Mouse (Mus musculus): ENCODE measurements around the gene Prkag2. TPM values are rescaled to one million over a fixed set of nuclear protein-coding genes. Genes with fewer than 3 reads are reported as not detected.

Gene Prkag2
- polyA plus RNA-seq, 1 experiment from 2014 or later, result 102 TPM

GRCm38 (mm10) chr5:24888874-24889591 is 211.4 kb downstream of the Prkag2 start:
- ATAC-seq (replicated peaks; ENCODE audit: insufficient number of reproducible peaks, insufficient read depth, low FRiP score, low read depth), result 0 out of 2 replicates have a peak, but pooled peaks have one; percentile 36
- Histone ChIP-seq H3K27ac (peak overlapping the region; percentile 84), H3K27me3 (no peaks in the 10 kb centered on the region), H3K4me3 (no peak overlapping the region), H3K36me3 (peaks cover 29% of the 10 kb centered on the region), H3K9ac (0 out of 2 replicates have a peak overlapping the region, but pooled peaks have one; percentile 8), H3K4me2 (peak overlapping the region; percentile 42), H3K9me3 (replicated peaks) (no peaks in the 10 kb centered on the region), H3K4me1 (replicated peaks) (peaks cover 40% of the 10 kb centered on the region)
- WGBS, result 53% methylated on average over 11 of the region's 11 CpGs

- Histone ChIP-seq H3K27ac (no peak overlapping the region), H3K4me3 (no peak overlapping the region), H3K4me1 (replicated peaks) (peaks cover 28% of the 10 kb centered on the region), H3K36me3 (peaks cover 37% of the 10 kb centered on the region), H3K9ac (no peak overlapping the region), H3K4me2 (no peak overlapping the region), H3K27me3 (no peaks in the 10 kb centered on the region), H3K9me3 (replicated peaks) (no peaks in the 10 kb centered on the region)
- no peak for ATAC-seq (replicated peaks; ENCODE audit: insufficient number of reproducible peaks, insufficient read depth, low FRiP score, low read depth)
- WGBS, result 74% methylated on average over 8 of the region's 8 CpGs
These were observed 213.2 kb downstream of the Prkag2 start for GRCm38 (mm10) chr5:24887271-24887670.

DNA sequence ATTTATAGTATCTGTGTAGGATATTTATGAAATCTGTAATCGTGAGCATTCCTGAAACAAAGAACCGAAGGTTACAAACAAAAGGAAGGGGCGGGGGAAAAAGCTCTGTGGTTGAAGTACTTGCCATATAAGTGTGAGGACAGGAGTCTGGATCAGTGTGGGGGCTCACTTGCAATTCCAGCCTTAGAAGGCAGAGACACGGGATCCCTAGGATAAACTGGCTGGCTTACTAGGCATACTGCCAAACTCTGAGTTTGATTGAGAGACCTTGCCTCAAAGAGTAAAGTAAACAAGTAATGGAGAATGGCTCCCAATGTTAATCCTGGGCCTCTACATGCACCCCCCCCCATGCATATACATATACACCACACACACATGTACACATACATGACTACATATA is 221.7 kb downstream of the Prkag2 start:
- no peak; the same call in 1 of the 2 replicates for ATAC-seq (replicated peaks; ENCODE audit: insufficient number of reproducible peaks, insufficient read depth, low FRiP score, low read depth)
- WGBS, result 47% methylated on average over 4 of the region's 4 CpGs

DNA sequence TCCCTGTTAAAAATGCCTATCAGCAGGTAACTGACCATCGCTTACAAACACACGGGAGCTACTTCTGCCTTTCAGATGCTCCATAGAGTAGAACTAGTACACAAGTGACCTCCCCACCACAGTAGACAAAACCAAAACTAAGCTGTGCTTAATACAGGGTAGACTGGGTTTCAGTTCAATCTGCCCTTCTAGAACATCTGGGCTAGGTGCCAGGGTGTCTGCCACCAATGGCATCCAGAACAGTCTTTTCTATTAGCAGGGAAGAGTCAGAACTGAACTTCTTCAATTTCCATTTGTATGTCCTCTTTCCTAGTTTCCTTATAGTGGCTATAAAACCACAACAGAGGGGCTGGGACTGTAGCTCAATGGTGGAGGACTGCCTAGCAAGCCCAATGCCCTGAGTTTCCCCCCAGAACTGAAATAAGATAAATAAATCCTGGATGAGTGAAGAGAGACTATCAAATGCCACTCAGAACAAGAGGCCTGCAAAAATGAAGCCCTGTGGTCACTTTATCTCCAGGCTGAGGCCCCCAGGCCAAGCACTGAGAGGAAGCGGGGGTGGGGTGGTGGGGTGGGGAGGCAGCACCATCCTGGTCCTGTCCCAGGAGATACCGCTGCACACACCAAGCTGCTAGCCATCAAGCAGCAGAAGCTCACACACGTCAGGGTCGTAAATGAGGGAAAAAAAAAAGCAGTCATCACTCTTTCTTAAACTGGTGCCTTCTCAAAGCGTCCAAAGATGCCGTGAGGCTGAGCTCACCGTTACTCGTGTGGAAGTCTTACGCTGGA is 222.4 kb downstream of the Prkag2 start:
- Histone ChIP-seq H3K4me2 (no peak overlapping the region), H3K9ac (no peak overlapping the region), H3K36me3 (peaks cover 52% of the 10 kb centered on the region), H3K9me3 (replicated peaks) (no peaks in the 10 kb centered on the region), H3K27ac (peak overlapping the region; percentile 69), H3K27me3 (no peaks in the 10 kb centered on the region), H3K4me3 (no peak overlapping the region), H3K4me1 (replicated peaks) (peaks cover 11% of the 10 kb centered on the region)
- WGBS, result 47% methylated on average over 11 of the region's 11 CpGs
- ATAC-seq (replicated peaks; ENCODE audit: insufficient number of reproducible peaks, insufficient read depth, low FRiP score, low read depth), result no peak

More for the DNA sequence above, 221.7 kb downstream of the Prkag2 start:
- H3K27ac ChIP-seq, result peak overlapping the region; percentile 69
- no peaks in the 10 kb centered on the region for H3K9me3 ChIP-seq (replicated peaks)
- H3K4me2 ChIP-seq, result no peak overlapping the region
- no peak overlapping the region for H3K9ac ChIP-seq
- H3K4me3 ChIP-seq, result no peak overlapping the region
- peaks cover 50% of the 10 kb centered on the region for H3K36me3 ChIP-seq
- no peaks in the 10 kb centered on the region for H3K27me3 ChIP-seq
- peaks cover 11% of the 10 kb centered on the region for H3K4me1 ChIP-seq (replicated peaks)

GRCm38 (mm10) chr5:24876653-24877052 is 223.8 kb downstream of the Prkag2 start:
- WGBS, result 84% methylated on average over 9 of the region's 9 CpGs

DNA sequence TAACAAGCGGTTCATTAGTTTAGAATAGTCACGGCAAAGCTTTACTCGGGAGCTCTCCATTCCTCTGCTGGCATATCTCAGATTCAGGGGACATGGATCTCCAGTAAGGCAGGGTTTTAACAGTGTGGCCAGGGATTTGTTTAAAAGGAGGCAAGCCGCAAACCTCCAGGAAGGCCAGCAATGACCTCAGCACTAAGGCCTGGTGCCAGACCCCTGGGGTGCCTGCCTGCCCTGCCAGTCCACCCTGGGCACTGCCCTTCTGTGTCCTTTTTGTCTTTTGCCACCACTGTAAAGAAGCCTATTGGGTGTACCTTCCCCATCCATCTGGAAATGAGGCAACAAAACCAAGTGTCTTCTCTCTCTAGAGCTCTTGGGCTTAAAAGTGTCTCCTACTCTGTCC is 226.3 kb downstream of the Prkag2 start:
- Histone ChIP-seq H3K4me3 (no peak overlapping the region), H3K9me3 (replicated peaks) (no peaks in the 10 kb centered on the region), H3K27ac (no peak overlapping the region), H3K27me3 (no peaks in the 10 kb centered on the region), H3K4me2 (no peak overlapping the region), H3K36me3 (peaks cover 44% of the 10 kb centered on the region), H3K4me1 (replicated peaks) (peaks cover 16% of the 10 kb centered on the region), H3K9ac (no peak overlapping the region)
- WGBS, result 80% methylated on average over 4 of the region's 4 CpGs
- ATAC-seq (replicated peaks; ENCODE audit: insufficient number of reproducible peaks, insufficient read depth, low FRiP score, low read depth), result no peak

More at GRCm38 (mm10) chr5:24876653-24877052, 223.8 kb downstream of the Prkag2 start:
- Histone ChIP-seq H3K36me3 (peaks cover 47% of the 10 kb centered on the region), H3K27ac (no peak overlapping the region), H3K9ac (no peak overlapping the region), H3K4me1 (replicated peaks) (peaks cover 11% of the 10 kb centered on the region), H3K9me3 (replicated peaks) (no peaks in the 10 kb centered on the region), H3K4me3 (no peak overlapping the region), H3K27me3 (no peaks in the 10 kb centered on the region), H3K4me2 (no peak overlapping the region)
- ATAC-seq (replicated peaks; ENCODE audit: insufficient number of reproducible peaks, insufficient read depth, low FRiP score, low read depth), result no peak

DNA sequence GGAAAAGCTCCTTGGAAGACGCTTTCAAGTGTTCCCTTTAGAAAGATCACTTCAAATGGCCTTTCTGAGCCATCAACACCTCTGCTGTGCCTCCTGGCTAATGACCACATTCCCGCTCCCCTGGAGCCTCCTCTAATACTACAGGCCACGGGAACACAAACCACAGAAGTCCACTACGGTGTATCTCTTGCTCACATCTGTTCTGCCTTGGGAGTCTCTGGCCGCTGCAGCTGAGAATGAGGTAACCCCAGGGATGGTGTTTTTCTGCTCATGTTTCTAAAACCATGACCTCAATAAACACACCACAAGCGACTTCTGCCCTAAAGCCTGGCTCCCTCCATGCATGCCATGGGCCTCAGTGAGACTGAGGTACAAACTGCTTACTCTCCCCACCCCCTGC is 227.2 kb downstream of the Prkag2 start:
- peaks cover 51% of the 10 kb centered on the region for H3K36me3 ChIP-seq
- H3K9me3 ChIP-seq (replicated peaks), result no peaks in the 10 kb centered on the region
- H3K4me2 ChIP-seq, result no peak overlapping the region
- H3K27ac ChIP-seq, result no peak overlapping the region
- no peak for ATAC-seq (replicated peaks; ENCODE audit: insufficient number of reproducible peaks, insufficient read depth, low FRiP score, low read depth)
- H3K4me1 ChIP-seq (replicated peaks), result peaks cover 11% of the 10 kb centered on the region
- no peaks in the 10 kb centered on the region for H3K27me3 ChIP-seq
- no peak overlapping the region for H3K4me3 ChIP-seq
- no peak overlapping the region for H3K9ac ChIP-seq
- 41% methylated on average over 6 of the region's 6 CpGs for WGBS

DNA sequence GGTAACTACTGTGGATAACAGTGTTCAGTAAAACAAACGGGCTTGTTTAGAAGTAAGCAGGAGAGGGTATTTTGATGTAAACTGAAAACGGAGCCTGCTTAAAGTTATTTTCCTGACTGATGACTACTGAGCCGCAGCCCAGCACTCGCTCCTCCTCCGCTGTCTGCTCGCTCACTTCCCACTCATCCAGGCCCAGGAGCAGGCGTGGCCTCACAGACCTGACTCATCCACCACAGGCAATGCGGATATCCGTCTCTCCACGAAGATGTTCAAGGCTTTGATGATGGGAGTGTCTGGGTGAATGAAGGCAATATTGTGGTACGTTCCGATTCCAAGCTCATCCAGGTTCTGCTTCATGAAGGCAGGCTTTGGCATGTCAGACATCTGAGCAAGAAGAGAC is 229.2 kb downstream of the Prkag2 start:
- no peak overlapping the region for H3K4me3 ChIP-seq
- H3K27me3 ChIP-seq, result no peaks in the 10 kb centered on the region
- peaks cover 57% of the 10 kb centered on the region for H3K36me3 ChIP-seq
- no peaks in the 10 kb centered on the region; the same call in 1 of the 2 replicates for H3K9me3 ChIP-seq (replicated peaks)
- H3K27ac ChIP-seq, result no peak overlapping the region
- WGBS, result 77% methylated on average over 12 of the region's 12 CpGs
- no peak for ATAC-seq (replicated peaks; ENCODE audit: insufficient number of reproducible peaks, insufficient read depth, low FRiP score, low read depth)
- no peak overlapping the region for H3K4me2 ChIP-seq
- H3K9ac ChIP-seq, result no peak overlapping the region
- H3K4me1 ChIP-seq (replicated peaks), result peaks cover 5% of the 10 kb centered on the region; the same call in 1 of the 2 replicates

DNA sequence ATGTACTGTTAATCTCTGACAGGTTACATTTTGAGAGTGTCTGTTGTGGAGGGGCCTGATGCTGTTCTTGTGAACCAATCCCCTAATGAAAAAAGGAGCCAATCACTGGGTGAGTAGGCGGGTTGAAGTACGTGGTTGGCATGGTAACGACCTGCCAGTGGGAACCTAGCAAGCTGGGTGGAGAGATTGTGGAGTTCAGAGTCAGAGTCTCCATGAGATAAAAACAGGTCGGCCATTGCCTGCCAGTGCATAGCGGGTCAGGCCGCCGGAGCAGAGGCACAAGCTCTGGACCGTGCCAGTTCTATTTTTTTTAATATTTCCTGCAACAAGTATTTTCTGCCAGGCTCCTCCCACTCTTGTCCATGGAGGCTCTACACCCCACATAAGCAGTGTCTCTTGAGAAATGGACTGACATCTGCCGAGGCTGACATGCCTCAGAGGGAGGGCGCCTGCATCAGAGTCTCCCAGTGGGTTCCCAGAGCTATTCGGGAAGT is 230.6 kb downstream of the Prkag2 start:
- no peak overlapping the region for H3K4me3 ChIP-seq
- 58% methylated on average over 11 of the region's 11 CpGs for WGBS
- H3K36me3 ChIP-seq, result peaks cover 48% of the 10 kb centered on the region
- no peaks in the 10 kb centered on the region for H3K27me3 ChIP-seq
- H3K4me1 ChIP-seq (replicated peaks), result peaks cover 5% of the 10 kb centered on the region; the same call in 1 of the 2 replicates
- no peak overlapping the region for H3K9ac ChIP-seq
- no peak overlapping the region for H3K4me2 ChIP-seq
- ATAC-seq (replicated peaks; ENCODE audit: insufficient number of reproducible peaks, insufficient read depth, low FRiP score, low read depth), result no peak
- H3K9me3 ChIP-seq (replicated peaks), result no peaks in the 10 kb centered on the region; the same call in 1 of the 2 replicates
- no peak overlapping the region for H3K27ac ChIP-seq

- Histone ChIP-seq H3K9ac (no peak overlapping the region), H3K9me3 (replicated peaks) (no peaks in the 10 kb centered on the region; the same call in 1 of the 2 replicates), H3K36me3 (peaks cover 49% of the 10 kb centered on the region), H3K4me3 (no peak overlapping the region), H3K4me1 (replicated peaks) (peaks cover 27% of the 10 kb centered on the region), H3K27me3 (no peaks in the 10 kb centered on the region), H3K4me2 (no peak overlapping the region), H3K27ac (no peak overlapping the region)
- ATAC-seq (replicated peaks; ENCODE audit: insufficient number of reproducible peaks, insufficient read depth, low FRiP score, low read depth), result no peak
- WGBS, result 66% methylated on average over 12 of the region's 12 CpGs
These were observed 236.6 kb downstream of the Prkag2 start for GRCm38 (mm10) chr5:24863804-24864203.

- 53% methylated on average over 9 of the region's 9 CpGs for WGBS
- H3K4me3 ChIP-seq, result no peak overlapping the region
- no peaks in the 10 kb centered on the region; the same call in 1 of the 2 replicates for H3K9me3 ChIP-seq (replicated peaks)
- ATAC-seq (replicated peaks; ENCODE audit: insufficient number of reproducible peaks, insufficient read depth, low FRiP score, low read depth), result peak; percentile 76
- peaks cover 27% of the 10 kb centered on the region for H3K4me1 ChIP-seq (replicated peaks)
- H3K9ac ChIP-seq, result no peak overlapping the region
- H3K27me3 ChIP-seq, result no peaks in the 10 kb centered on the region
- H3K27ac ChIP-seq, result peak overlapping the region; percentile 84
- peaks cover 30% of the 10 kb centered on the region for H3K36me3 ChIP-seq
- peak overlapping the region; percentile 13; the same call in 1 of the 2 replicates for H3K4me2 ChIP-seq
These were observed 239.0 kb downstream of the Prkag2 start for GRCm38 (mm10) chr5:24861449-24861930.
